14 mouse cellular contexts compared by ENCODE assay signal in the genomic region with DNA sequence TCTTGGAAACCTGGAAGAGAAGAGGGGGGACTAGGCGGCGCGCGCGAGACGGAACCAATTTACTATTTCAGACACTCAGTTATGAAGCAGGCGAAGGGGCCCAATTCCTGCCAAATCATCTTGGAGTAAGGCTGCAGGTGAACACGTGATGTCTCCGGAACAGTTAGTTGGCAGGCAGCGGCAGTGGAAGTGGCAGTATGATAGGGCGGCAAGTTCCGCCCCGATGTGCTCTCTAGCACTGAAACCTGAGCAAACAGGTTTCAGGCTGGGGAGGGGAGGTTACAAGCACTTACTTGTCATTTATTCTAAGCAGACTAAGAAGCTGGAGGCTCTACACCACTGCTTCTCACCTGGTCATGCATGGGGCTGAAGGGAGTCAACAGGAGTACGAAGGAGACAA.
DNase-seq lines count a peak whose midpoint lies in the region; ATAC-seq and TF ChIP-seq lines count a peak whose summit lies in the region.
"Had no signal": no experiment of that assay in that cellular context is flagged by ENCODE, and none has a peak within 500 bp of the region (broad histone marks: within the 10 kb centered on the region; RNA-seq: fewer than 3 reads in every experiment).

No protein-coding gene starts in this region.

- 42% methylated on average over 14 of the region's 14 CpGs for WGBS in heart, embryonic 12.5 days
- WGBS in lung, embryonic 14.5 days, result 42% methylated on average over 14 of the region's 14 CpGs

- DNase-seq in ES-E14 (ENCODE audit: low read depth, low spot score), result peak; percentile 24
- peak; percentile 36 for DNase-seq in lung, embryonic 14.5 days
- no peak for DNase-seq in natural killer cell, adult 2 months (ENCODE audit: low spot score in 2 of 2)
- no peak for DNase-seq in testis, postnatal 10 days (ENCODE audit: low spot score)
- DNase-seq in right cerebral cortex, adult 2 months (ENCODE audit: low spot score in 2 of 2), result no peak
- DNase-seq: cerebellum, postnatal 14 days; gastrocnemius, adult 2 months; thymus, postnatal 36 days had no signal

- H3K9me3 ChIP-seq in E14TG2a.4 (ENCODE audit: low read length), result no peaks in the 10 kb centered on the region
- H3K9me3 ChIP-seq in ES-E14 (ENCODE audit: control insufficient read depth, insufficient read depth, low read depth, low read length), result no peaks in the 10 kb centered on the region
- H3K9me3 ChIP-seq in heart, embryonic 12.5 days (replicated peaks), result no peaks in the 10 kb centered on the region
- no peaks in the 10 kb centered on the region for H3K9me3 ChIP-seq in lung, embryonic 14.5 days (ENCODE audit: low read depth, low read length)

- peak overlapping the region; percentile 34 for H3K4me2 ChIP-seq in heart, embryonic 12.5 days
- H3K4me2 ChIP-seq in lung, embryonic 14.5 days, result no peak overlapping the region

- no peak for ATAC-seq in heart, embryonic 12.5 days (ENCODE audit: insufficient number of reproducible peaks, low FRiP score)
- no peak for ATAC-seq in lung, embryonic 14.5 days (ENCODE audit: insufficient read depth)
- ATAC-seq: hindbrain, postnatal 0 days had no signal

- peak overlapping the region; percentile 6; the same call in 1 of the 2 replicates for H3K9ac ChIP-seq in ES-E14 (ENCODE audit: insufficient read depth, low read depth, low read length, poor library complexity, severe bottlenecking)
- no peak overlapping the region for H3K9ac ChIP-seq in heart, embryonic 12.5 days
- no peak overlapping the region for H3K9ac ChIP-seq in lung, embryonic 14.5 days

- H3K4me3 ChIP-seq in E14TG2a.4 (replicated peaks; ENCODE audit: low read length), result peak overlapping the region; percentile 57
- peak overlapping the region; percentile 4 to 44; a peak in 3 of 4 replicates for H3K4me3 ChIP-seq in ES-E14 (ENCODE audit: insufficient read depth in 1 of 2, low read depth in 1 of 2, low read length in 2 of 2, poor library complexity in 1 of 2, severe bottlenecking in 1 of 2)
- no peak overlapping the region for H3K4me3 ChIP-seq in heart, embryonic 12.5 days
- no peak overlapping the region for H3K4me3 ChIP-seq in lung, embryonic 14.5 days (ENCODE audit: low read depth, low read length)
- H3K4me3 ChIP-seq: erythroblast, embryonic 14.5 days; gastrocnemius, adult 2 months; myocyte had no signal

- H3K27ac ChIP-seq in ES-E14 (ENCODE audit: insufficient read depth, low read depth, low read length, poor library complexity, severe bottlenecking), result no peak overlapping the region
- H3K27ac ChIP-seq in heart, embryonic 12.5 days (ENCODE audit: poor library complexity, severe bottlenecking), result no peak overlapping the region
- no peak overlapping the region for H3K27ac ChIP-seq in lung, embryonic 14.5 days (ENCODE audit: low read depth)
- H3K27ac ChIP-seq: gastrocnemius, adult 2 months; hindbrain, postnatal 0 days had no signal

- no peaks in the 10 kb centered on the region for H3K4me1 ChIP-seq in E14TG2a.4 (replicated peaks; ENCODE audit: low read depth, low read length)
- H3K4me1 ChIP-seq in ES-E14 (ENCODE audit: control insufficient read depth in 2 of 2, insufficient read depth in 2 of 2, low read length in 2 of 2, poor library complexity in 1 of 2), result peaks cover 0 to 2% of the 10 kb centered on the region in 2 experiments; a peak in 1 of 4 replicates
- H3K4me1 ChIP-seq in heart, embryonic 12.5 days (replicated peaks), result no peaks in the 10 kb centered on the region
- H3K4me1 ChIP-seq in lung, embryonic 14.5 days (ENCODE audit: insufficient read depth), result no peaks in the 10 kb centered on the region

- no peak for TF ChIP-seq CTCF in E14TG2a.4 (conservative IDR thresholded peaks at IDR 0.05; ENCODE audit: low read length)
- no peak for TF ChIP-seq CTCF in lung, embryonic 14.5 days (IDR thresholded peaks at IDR 0.05; ENCODE audit: low read depth)

- H3K36me3 ChIP-seq in E14TG2a.4 (ENCODE audit: insufficient read depth, low read length) (no peaks in the 10 kb centered on the region), ES-E14 (ENCODE audit: control insufficient read depth, insufficient read depth, low read length, poor library complexity, severe bottlenecking) (no peaks in the 10 kb centered on the region)
- no peaks in the 10 kb centered on the region for H3K36me3 ChIP-seq in heart, embryonic 12.5 days
- no peaks in the 10 kb centered on the region for H3K36me3 ChIP-seq in lung, embryonic 14.5 days (ENCODE audit: insufficient read depth)

- in situ Hi-C loops in ES-E14 (cut with MboI; ENCODE audit: low sequenced_read_pairs in 2 of 2, unreplicated experiment in 2 of 2), result no loop called here

- peaks cover 6% of the 10 kb centered on the region; the same call in 1 of the 2 replicates for H3K27me3 ChIP-seq in E14TG2a.4 (ENCODE audit: insufficient read depth, low read length)
- no peaks in the 10 kb centered on the region for H3K27me3 ChIP-seq in heart, embryonic 12.5 days (replicated peaks)
- no peaks in the 10 kb centered on the region for H3K27me3 ChIP-seq in lung, embryonic 14.5 days (ENCODE audit: insufficient read depth, low read length)
- H3K27me3 ChIP-seq: CH12.LX had no signal

TF ChIP-seq in ES-E14, 5 proteins besides CTCF, POLR2A, EP300 and RAD21:
- TF ChIP-seq ZC3H11A (IDR thresholded peaks at IDR 0.05; ENCODE audit: borderline replicate concordance, low read depth, low read length) (no peak), HCFC1 (IDR thresholded peaks at IDR 0.05; ENCODE audit: borderline replicate concordance, insufficient read depth, low read length) (no peak), CHD2 (IDR thresholded peaks at IDR 0.05; ENCODE audit: low read depth, low read length) (no peak), ZNF384 (IDR thresholded peaks at IDR 0.05; ENCODE audit: low read depth, low read length) (no peak), MAFK (IDR thresholded peaks at IDR 0.05; ENCODE audit: insufficient read depth, low read depth, low read length) (no peak)

Comparison
In these comparisons a context has a peak if more than half of its experiments do, and no peak if none do; other contexts are left out.
1. H3K4me3 ChIP-seq: peak in E14TG2a.4 (single experiment) and ES-E14 (2 of 2); none in heart, embryonic 12.5 days (single experiment) and lung, embryonic 14.5 days (single experiment).
2. DNase-seq: peak in ES-E14 (single experiment) and lung, embryonic 14.5 days (single experiment); none in natural killer cell, adult 2 months (0 of 2), testis, postnatal 10 days (single experiment) and right cerebral cortex, adult 2 months (0 of 2).